Mouse (Mus musculus) forebrain, embryonic 12.5 days (tissue): ENCODE measurements around the gene Ren1. TPM values are rescaled to one million over a fixed set of nuclear protein-coding genes. Genes with fewer than 3 reads are reported as not detected.
A peak's percentile ranks its signal among the peaks of the same experiment; 100 is the strongest.

Experiments
- ATAC-seq: fragments of 200-750 bp; cut with Nextera tagmentation; 2 replicates; pipeline ENCODE4 v1.8.0; 2017; ENCODE audit warnings: moderate TSS enrichment; ENCODE audit not compliant: low FRiP score
- H3K27ac ChIP-seq: fragments of 300-500 bp; sonication (generic); 2 replicates; pipeline ENCODE4 v1.5.1; 2016; ENCODE audit warnings: mild to moderate bottlenecking
- H3K27me3 ChIP-seq: fragments of 300-500 bp; sonication (generic); 2 replicates; pipeline ENCODE4 v1.6.1; 2016; ENCODE audit warnings: mild to moderate bottlenecking
- H3K36me3 ChIP-seq: fragments of 300-500 bp; sonication (generic); replicated peaks from 2 replicates; pipeline ENCODE4 v1.6.1; 2016; ENCODE audit warnings: mild to moderate bottlenecking
- H3K4me1 ChIP-seq: fragments of 300-500 bp; sonication (generic); 2 replicates; pipeline ENCODE4 v1.6.1; 2016
- H3K4me2 ChIP-seq: fragments of 300-500 bp; sonication (generic); 2 replicates; pipeline ENCODE4 v1.6.1; 2016; ENCODE audit warnings: mild to moderate bottlenecking, moderate library complexity
- H3K4me3 ChIP-seq: fragments of 300-500 bp; sonication (generic); replicated peaks from 2 replicates; pipeline ENCODE4 v1.5.1; 2016; ENCODE audit warnings: mild to moderate bottlenecking
- H3K9ac ChIP-seq: fragments of 300-500 bp; sonication (generic); 2 replicates; pipeline ENCODE4 v1.6.1; 2016; ENCODE audit warnings: mild to moderate bottlenecking
- H3K9me3 ChIP-seq: fragments of 300-500 bp; sonication (generic); 2 replicates; pipeline ENCODE4 v1.6.1; 2016
- WGBS: fragments of 180-500 bp; shearing (Covaris S2); methylation state at CpG from one replicate; pipeline ENCODE4 v1.1.7; 2016; 5-methylcytosine and 5-hydroxymethylcytosine counted together
- polyA plus RNA-seq: library from polyadenylated mRNA; unstranded; fragments of >200 nt; fragmentation: Nextera tagmentation; extraction: Ambion mirVana; gene quantifications from 2 replicates; pipeline ENCODE4 v1.2.1, GENCODE M21; 2016

Gene Ren1
- polyA plus RNA-seq, 1 experiment from 2014 or later = not detected

- H3K27me3 ChIP-seq = 0 out of 2 replicates have a peak, but pooled peaks cover 3% of the 10 kb centered on the region
- H3K36me3 ChIP-seq = peaks cover 20% of the 10 kb centered on the region
- H3K4me2 ChIP-seq = no peak overlapping the region
- 10% methylated on average over 9 of the region's 9 CpGs for WGBS
- ATAC-seq = peak; percentile 37; the same call in 1 of the 2 replicates
- no peak overlapping the region for H3K4me3 ChIP-seq
- H3K9me3 ChIP-seq = no peaks in the 10 kb centered on the region
- no peak overlapping the region for H3K9ac ChIP-seq
- H3K27ac ChIP-seq = no peak overlapping the region
- peaks cover 22% of the 10 kb centered on the region for H3K4me1 ChIP-seq
Measured at GRCm38 (mm10) chr1:133382008-133382407, 31.7 kb downstream of the Ren1 start.

GRCm38 (mm10) chr1:133382552-133383155 lies 32.3 kb downstream of the Ren1 start:
- Histone ChIP-seq H3K4me2 (no peak overlapping the region), H3K4me1 (peaks cover 22% of the 10 kb centered on the region), H3K9ac (0 out of 2 replicates have a peak overlapping the region, but pooled peaks have one; percentile 13), H3K4me3 (no peak overlapping the region), H3K27ac (peak overlapping the region; percentile 51; the same call in 1 of the 2 replicates), H3K9me3 (no peaks in the 10 kb centered on the region), H3K36me3 (peaks cover 20% of the 10 kb centered on the region), H3K27me3 (0 out of 2 replicates have a peak, but pooled peaks cover 5% of the 10 kb centered on the region)
- ATAC-seq = no peak
- 66% methylated on average over 12 of the region's 12 CpGs for WGBS

- Histone ChIP-seq H3K9me3 (no peaks in the 10 kb centered on the region), H3K27me3 (0 out of 2 replicates have a peak, but pooled peaks cover 8% of the 10 kb centered on the region), H3K9ac (no peak overlapping the region), H3K4me1 (peaks cover 26% of the 10 kb centered on the region), H3K36me3 (peaks cover 23% of the 10 kb centered on the region), H3K4me2 (no peak overlapping the region), H3K4me3 (no peak overlapping the region), H3K27ac (no peak overlapping the region)
- ATAC-seq = no peak
- WGBS = 91% methylated on average over 14 of the region's 14 CpGs
Measured at GRCm38 (mm10) chr1:133383157-133383783, 33.0 kb downstream of the Ren1 start.

- Histone ChIP-seq H3K27ac (no peak overlapping the region), H3K9ac (0 out of 2 replicates have a peak overlapping the region, but pooled peaks have one; percentile 34), H3K4me2 (peak overlapping the region; percentile 25), H3K9me3 (no peaks in the 10 kb centered on the region), H3K4me1 (peaks cover 28% of the 10 kb centered on the region), H3K27me3 (peaks cover 13% of the 10 kb centered on the region; the same call in 1 of the 2 replicates), H3K4me3 (no peak overlapping the region), H3K36me3 (peaks cover 43% of the 10 kb centered on the region)
- peak; percentile 33 for ATAC-seq
- 31% methylated on average over 9 of the region's 9 CpGs for WGBS
Measured at GRCm38 (mm10) chr1:133385506-133385905, 35.2 kb downstream of the Ren1 start.

- peaks cover 13% of the 10 kb centered on the region; the same call in 1 of the 2 replicates for H3K27me3 ChIP-seq
- no peak overlapping the region for H3K27ac ChIP-seq
- H3K4me1 ChIP-seq = peaks cover 28% of the 10 kb centered on the region
- H3K4me3 ChIP-seq = no peak overlapping the region
- H3K9ac ChIP-seq = peak overlapping the region; percentile 34; the same call in 1 of the 2 replicates
- ATAC-seq = no peak
- H3K9me3 ChIP-seq = no peaks in the 10 kb centered on the region
- WGBS = 29% methylated on average over 11 of the region's 11 CpGs
- H3K4me2 ChIP-seq = peak overlapping the region; percentile 25; the same call in 1 of the 2 replicates
- peaks cover 50% of the 10 kb centered on the region for H3K36me3 ChIP-seq
Measured at GRCm38 (mm10) chr1:133386209-133386608, 35.9 kb downstream of the Ren1 start.

GRCm38 (mm10) chr1:133387539-133388268 lies 37.4 kb downstream of the Ren1 start:
- no peak overlapping the region for H3K27ac ChIP-seq
- H3K9ac ChIP-seq = no peak overlapping the region
- H3K9me3 ChIP-seq = peaks cover 3% of the 10 kb centered on the region; the same call in 1 of the 2 replicates
- no peak overlapping the region for H3K4me2 ChIP-seq
- ATAC-seq = no peak
- peaks cover 15% of the 10 kb centered on the region; the same call in 1 of the 2 replicates for H3K27me3 ChIP-seq
- WGBS = 65% methylated on average over 19 of the region's 19 CpGs
- no peak overlapping the region for H3K4me3 ChIP-seq
- H3K36me3 ChIP-seq = peaks cover 64% of the 10 kb centered on the region
- H3K4me1 ChIP-seq = peaks cover 22% of the 10 kb centered on the region

- Histone ChIP-seq H3K9ac (no peak overlapping the region), H3K9me3 (peaks cover 3% of the 10 kb centered on the region; the same call in 1 of the 2 replicates), H3K4me2 (no peak overlapping the region), H3K36me3 (peaks cover 33% of the 10 kb centered on the region), H3K27ac (no peak overlapping the region), H3K27me3 (peaks cover 31% of the 10 kb centered on the region), H3K4me1 (peaks cover 37% of the 10 kb centered on the region), H3K4me3 (no peak overlapping the region)
- 72% methylated on average over 4 of the region's 4 CpGs for WGBS
- ATAC-seq = no peak
Measured at GRCm38 (mm10) chr1:133394702-133395101, 44.4 kb downstream of the Ren1 start.

- H3K4me1 ChIP-seq = peaks cover 37% of the 10 kb centered on the region
- no peak overlapping the region for H3K4me3 ChIP-seq
- no peak overlapping the region for H3K9ac ChIP-seq
- ATAC-seq = no peak
- H3K27me3 ChIP-seq = peaks cover 46% of the 10 kb centered on the region
- H3K4me2 ChIP-seq = no peak overlapping the region
- 85% methylated on average over 5 of the region's 5 CpGs for whole genome bisulfite sequencing
- no peak overlapping the region for H3K27ac ChIP-seq
- peaks cover 14% of the 10 kb centered on the region for H3K36me3 ChIP-seq
- H3K9me3 ChIP-seq = peaks cover 3% of the 10 kb centered on the region; the same call in 1 of the 2 replicates
Measured at GRCm38 (mm10) chr1:133396693-133397092, 46.4 kb downstream of the Ren1 start.

- peaks cover 10% of the 10 kb centered on the region for H3K36me3 ChIP-seq
- H3K4me3 ChIP-seq = no peak overlapping the region
- H3K4me2 ChIP-seq = peak overlapping the region; percentile 32; the same call in 1 of the 2 replicates
- peaks cover 37% of the 10 kb centered on the region for H3K4me1 ChIP-seq
- peaks cover under 1% of the 10 kb centered on the region; the same call in 1 of the 2 replicates for H3K9me3 ChIP-seq
- peak overlapping the region; percentile 42; the same call in 1 of the 2 replicates for H3K9ac ChIP-seq
- H3K27me3 ChIP-seq = peaks cover 46% of the 10 kb centered on the region
- peak overlapping the region; percentile 76; the same call in 1 of the 2 replicates for H3K27ac ChIP-seq
- 0 out of 2 replicates have a peak, but pooled peaks have one; percentile 5 for ATAC-seq
- WGBS = 58% methylated on average over 5 of the region's 5 CpGs
Measured at GRCm38 (mm10) chr1:133397094-133397482, 46.8 kb downstream of the Ren1 start.

- peak; percentile 74 for ATAC-seq
Measured at GRCm38 (mm10) chr1:133397483-133398237, 47.4 kb downstream of the Ren1 start.

GRCm38 (mm10) chr1:133400014-133400725 lies 49.9 kb downstream of the Ren1 start:
- no peaks in the 10 kb centered on the region for H3K9me3 ChIP-seq
- no peak overlapping the region for H3K9ac ChIP-seq
- H3K4me1 ChIP-seq = peaks cover 23% of the 10 kb centered on the region
- WGBS = 85% methylated on average over 13 of the region's 13 CpGs
- H3K4me2 ChIP-seq = no peak overlapping the region
- H3K4me3 ChIP-seq = no peak overlapping the region
- no peaks in the 10 kb centered on the region for H3K36me3 ChIP-seq
- no peak for ATAC-seq
- H3K27me3 ChIP-seq = peaks cover 39% of the 10 kb centered on the region
- H3K27ac ChIP-seq = no peak overlapping the region

More at GRCm38 (mm10) chr1:133397483-133398237, 47.4 kb downstream of the Ren1 start:
- peaks cover 44% of the 10 kb centered on the region for H3K27me3 ChIP-seq
- peak overlapping the region; percentile 32 for H3K4me2 ChIP-seq
- no peak overlapping the region for H3K4me3 ChIP-seq
- WGBS = 3% methylated on average over 17 of the region's 17 CpGs
- H3K27ac ChIP-seq = peak overlapping the region; percentile 76
- no peaks in the 10 kb centered on the region for H3K9me3 ChIP-seq
- peak overlapping the region; percentile 42 for H3K9ac ChIP-seq
- peaks cover 4% of the 10 kb centered on the region for H3K36me3 ChIP-seq
- peaks cover 37% of the 10 kb centered on the region for H3K4me1 ChIP-seq
